Mouse (Mus musculus) liver, postnatal 0 days (tissue): ENCODE data around the gene Foxn2.

Experiments
- CTCF ChIP-seq: sonication (generic); IDR thresholded peaks from 2 replicates; pipeline ENCODE4 v1.5.1; 2016; ENCODE audit warnings: antibody characterized with exemption, low read depth
- EP300 ChIP-seq: IDR thresholded peaks from 2 replicates; pipeline ENCODE4 v1.6.1; 2016; ENCODE audit warnings: antibody characterized with exemption, low read depth, mild to moderate bottlenecking

- TF ChIP-seq CTCF, result no peak
- no peak for TF ChIP-seq EP300
These were observed 2.1 kb downstream of the Foxn2 start for GRCm38 (mm10) chr17:88442661-88443060.
